In genomic region chr7:19155825-19156475, GRCm38 (mm10) we compare ENCODE assay signal across 11 mouse cellular contexts. TPM values are rescaled to one million over a fixed set of nuclear protein-coding genes. Genes with fewer than 3 reads are reported as not detected.
DNase-seq lines count a peak whose midpoint lies in the region; ATAC-seq and TF ChIP-seq lines count a peak whose summit lies in the region.
"Had no signal": no experiment of that assay in that cellular context is flagged by ENCODE, and none has a peak within 500 bp of the region (broad histone marks: within the 10 kb centered on the region; RNA-seq: fewer than 3 reads in every experiment).

No protein-coding gene starts in this region.

- peak; percentile 71 for TF ChIP-seq CTCF in layer of hippocampus, adult 2 months (conservative IDR thresholded peaks at IDR 0.05)
- TF ChIP-seq CTCF in MEL (IDR thresholded peaks at IDR 0.05 in 2 of 3, conservative IDR thresholded peaks at IDR 0.05 in 1 of 3; ENCODE audit: control insufficient read depth in 1 of 3, insufficient read depth in 1 of 3, low read depth in 2 of 3, low read length in 3 of 3, poor library complexity in 1 of 3, severe bottlenecking in 1 of 3), result peak; percentile 43 to 57 (median 48)

- H3K9me3 ChIP-seq in MEL (replicated peaks; ENCODE audit: insufficient read depth, low read length), result no peaks in the 10 kb centered on the region
- no peaks in the 10 kb centered on the region for H3K9me3 ChIP-seq in intestine, embryonic 15.5 days
- H3K9me3 ChIP-seq: liver, embryonic 15.5 days had no signal

- peak; percentile 63 for ATAC-seq in intestine, embryonic 15.5 days
- ATAC-seq in cerebellum, adult (ENCODE audit: insufficient number of reproducible peaks, low FRiP score, low TSS enrichment), result no peak

- peak; percentile 82 for DNase-seq in adrenal gland, adult 2 months
- no peak for DNase-seq in adrenal gland, postnatal 4 days (ENCODE audit: low spot score in 2 of 2)
- DNase-seq in layer of hippocampus, adult 2 months (ENCODE audit: low spot score in 2 of 2), result peak in 1 of 2 experiments; percentile 53
- no peak for DNase-seq in layer of hippocampus, postnatal 10 days (ENCODE audit: low spot score in 2 of 2)
- peak; percentile 49 for DNase-seq in MEL (ENCODE audit: low read depth, low spot score)
- DNase-seq in urinary bladder, postnatal 10 days (ENCODE audit: low spot score), result no peak
- DNase-seq: right cerebral cortex, postnatal 4 days; thymus, postnatal 36 days had no signal

- 33% methylated on average over 13 of the region's 13 CpGs for WGBS in intestine, embryonic 15.5 days

- peaks cover 0 to 3% of the 10 kb centered on the region in 2 experiments; a peak in 2 of 4 replicates for H3K36me3 ChIP-seq in MEL (ENCODE audit: control insufficient read depth in 1 of 2, insufficient read depth in 2 of 2, low read length in 2 of 2)
- peaks cover 19% of the 10 kb centered on the region for H3K36me3 ChIP-seq in intestine, embryonic 15.5 days

- peak; percentile 39 for TF ChIP-seq RAD21 in MEL (IDR thresholded peaks at IDR 0.05; ENCODE audit: low read depth, low read length)

- peak overlapping the region; percentile 33 for H3K4me2 ChIP-seq in intestine, embryonic 15.5 days (replicated peaks)
- H3K4me2 ChIP-seq: liver, embryonic 15.5 days had no signal

- H3K4me3 ChIP-seq in layer of hippocampus, adult 2 months, result no peak overlapping the region
- H3K4me3 ChIP-seq in MEL (ENCODE audit: control insufficient read depth in 1 of 2, insufficient read depth in 1 of 2, low read depth in 2 of 2, low read length in 2 of 2), result no peak overlapping the region
- no peak overlapping the region for H3K4me3 ChIP-seq in intestine, embryonic 15.5 days (replicated peaks)
- H3K4me3 ChIP-seq: liver, embryonic 15.5 days had no signal

- no peaks in the 10 kb centered on the region for H3K27me3 ChIP-seq in MEL (ENCODE audit: control insufficient read depth in 1 of 2, insufficient read depth in 2 of 2, low read length in 2 of 2)
- peaks cover 13% of the 10 kb centered on the region for H3K27me3 ChIP-seq in intestine, embryonic 15.5 days (replicated peaks)

- no peak overlapping the region for H3K9ac ChIP-seq in MEL (ENCODE audit: control insufficient read depth, low read depth, low read length, poor library complexity, severe bottlenecking)
- H3K9ac ChIP-seq in intestine, embryonic 15.5 days, result no peak overlapping the region; the same call in 1 of the 2 replicates
- H3K9ac ChIP-seq: liver, embryonic 15.5 days had no signal

- no peak for TF ChIP-seq POLR2A in MEL (IDR thresholded peaks at IDR 0.05; ENCODE audit: control insufficient read depth in 1 of 2, insufficient read depth in 1 of 2, low read depth in 1 of 2, low read length in 2 of 2, poor library complexity in 1 of 2)

- peaks cover 0 to 7% of the 10 kb centered on the region in 2 experiments; a peak in 1 of 4 replicates for H3K4me1 ChIP-seq in MEL (ENCODE audit: control insufficient read depth in 1 of 2, insufficient read depth in 2 of 2, low read length in 2 of 2)
- peaks cover 35% of the 10 kb centered on the region for H3K4me1 ChIP-seq in intestine, embryonic 15.5 days (replicated peaks)

- H3K79me2 ChIP-seq in MEL (ENCODE audit: control insufficient read depth, insufficient read depth, low read length, poor library complexity), result peaks cover under 1% of the 10 kb centered on the region

- no peak for TF ChIP-seq EP300 in MEL (IDR thresholded peaks at IDR 0.05; ENCODE audit: low read depth in 1 of 2, low read length in 2 of 2)

- H3K27ac ChIP-seq in layer of hippocampus, adult 2 months, result no peak overlapping the region
- no peak overlapping the region for H3K27ac ChIP-seq in MEL (ENCODE audit: control insufficient read depth, low read depth, low read length)
- H3K27ac ChIP-seq in intestine, embryonic 15.5 days, result peak overlapping the region; percentile 22
- H3K27ac ChIP-seq: liver, embryonic 15.5 days had no signal

TF ChIP-seq in MEL, 35 proteins besides CTCF, POLR2A, EP300 and RAD21:
- TF ChIP-seq ZMIZ1 (IDR thresholded peaks at IDR 0.05; ENCODE audit: low read depth, low read length), result no peak
- TF ChIP-seq SMC3 (IDR thresholded peaks at IDR 0.05; ENCODE audit: low read depth, low read length), result peak; percentile 15; the same call in 1 of the 2 replicates
- TF ChIP-seq USF2 (IDR thresholded peaks at IDR 0.05; ENCODE audit: borderline replicate concordance in 1 of 2, insufficient read depth in 1 of 2, low read depth in 1 of 2, low read length in 2 of 2), result no peak
- peak; percentile 19; the same call in 1 of the 2 replicates for TF ChIP-seq ZC3H11A (IDR thresholded peaks at IDR 0.05; ENCODE audit: low read depth, low read length)
- no peak for TF ChIP-seq NRF1 (IDR thresholded peaks at IDR 0.05; ENCODE audit: insufficient read depth, low read depth, low read length, poor library complexity, severe bottlenecking)
- TF ChIP-seq TBP (IDR thresholded peaks at IDR 0.05; ENCODE audit: low read depth, low read length), result no peak

RNA-seq across cellular contexts. Expression of gene Snrpd2, which starts 6.4 kb away (rescaled TPM):
- 10 to 100 TPM; 78.3 to 93.6 TPM for total RNA-seq in adrenal gland, adult 2 months (2021)
- 5.3 and 7.9 TPM in 2 replicates for polyA plus RNA-seq in adrenal gland, adult 2 months (2012; rRNA removed)
- 100 to 1,000 TPM; 111 to 116 TPM for total RNA-seq in adrenal gland, postnatal 4 days (2021)
- 10 to 100 TPM; 76.0 to 80.5 TPM for total RNA-seq in layer of hippocampus, adult 2 months (2021)
- 100 to 1,000 TPM in 1 of 2 experiments, 10 to 100 TPM in 1; 94.1 to 100 TPM for total RNA-seq in layer of hippocampus, postnatal 10 days (2021)
- total RNA-seq in MEL (2012; rRNA removed), result 333 and 345 TPM in 2 replicates
- 100 to 1,000 TPM in 1 of 2 experiments, not detected in 1; 234 TPM for polyA plus RNA-seq in MEL (2012; ENCODE audit: insufficient read depth in 1 of 2, insufficient read length in 2 of 2, low read depth in 1 of 2, low replicate concordance in 2 of 2, missing spikeins in 1 of 2)
- polyA plus RNA-seq in intestine, embryonic 15.5 days (2015; fragmentation: Nextera tagmentation; extraction: Ambion mirVana), result 138 TPM in 2 replicates

RNA-seq across cellular contexts. Expression of gene Qpctl, which starts 6.9 kb away (rescaled TPM):
- 10 to 100 TPM; 14.0 to 21.2 TPM for total RNA-seq in adrenal gland, adult 2 months (2021)
- 24.6 and 26.3 TPM in 2 replicates for polyA plus RNA-seq in adrenal gland, adult 2 months (2012; rRNA removed)
- 10 to 100 TPM; 16.1 TPM for total RNA-seq in adrenal gland, postnatal 4 days (2021)
- total RNA-seq in layer of hippocampus, adult 2 months (2021), result 10 to 100 TPM; 17.6 to 18.4 TPM
- total RNA-seq in layer of hippocampus, postnatal 10 days (2021), result 10 to 100 TPM; 20.9 to 22.8 TPM
- total RNA-seq in MEL (2012; rRNA removed), result 3.1 and 3.4 TPM in 2 replicates
- 1 to 10 TPM in 1 of 2 experiments, not detected in 1; 6.5 TPM for polyA plus RNA-seq in MEL (2012; ENCODE audit: insufficient read depth in 1 of 2, insufficient read length in 2 of 2, low read depth in 1 of 2, low replicate concordance in 2 of 2, missing spikeins in 1 of 2)
- polyA plus RNA-seq in intestine, embryonic 15.5 days (2015; fragmentation: Nextera tagmentation; extraction: Ambion mirVana), result 9.2 and 11.5 TPM in 2 replicates

RNA-seq across cellular contexts. Expression of gene Gipr, which starts 10.0 kb away (rescaled TPM):
- total RNA-seq in adrenal gland, adult 2 months (2021), result under 1 TPM; 0.41 to 0.58 TPM
- 1.6 and 2.6 TPM in 2 replicates for polyA plus RNA-seq in adrenal gland, adult 2 months (2012; rRNA removed)
- 1 to 10 TPM; 1.9 to 2.5 TPM for total RNA-seq in adrenal gland, postnatal 4 days (2021)
- 1 to 10 TPM in 1 of 2 experiments, under 1 TPM in 1; 0.87 to 1.2 TPM for total RNA-seq in layer of hippocampus, adult 2 months (2021)
- 1 to 10 TPM; 3.0 to 4.1 TPM for total RNA-seq in layer of hippocampus, postnatal 10 days (2021)
- total RNA-seq in MEL (2012; rRNA removed), result 0.49 and 0.65 TPM in 2 replicates
- 1 to 10 TPM in 1 of 2 experiments, not detected in 1; 2.1 TPM for polyA plus RNA-seq in MEL (2012; ENCODE audit: insufficient read depth in 1 of 2, insufficient read length in 2 of 2, low read depth in 1 of 2, low replicate concordance in 2 of 2, missing spikeins in 1 of 2)
- 2.5 and 2.8 TPM in 2 replicates for polyA plus RNA-seq in intestine, embryonic 15.5 days (2015; fragmentation: Nextera tagmentation; extraction: Ambion mirVana)

RNA-seq across cellular contexts. Expression of gene Eml2, which starts 20.3 kb away (rescaled TPM):
- total RNA-seq in adrenal gland, adult 2 months (2021), result 10 to 100 TPM; 34.7 to 69.4 TPM
- 58.2 and 59.7 TPM in 2 replicates for polyA plus RNA-seq in adrenal gland, adult 2 months (2012; rRNA removed)
- total RNA-seq in adrenal gland, postnatal 4 days (2021), result 10 to 100 TPM; 44.8 to 46.7 TPM
- total RNA-seq in layer of hippocampus, adult 2 months (2021), result 100 to 1,000 TPM; 159 to 162 TPM
- total RNA-seq in layer of hippocampus, postnatal 10 days (2021), result 100 to 1,000 TPM; 183 to 198 TPM
- total RNA-seq in MEL (2012; rRNA removed), result 22.0 and 25.1 TPM in 2 replicates
- 10 to 100 TPM in 1 of 2 experiments, not detected in 1; 43.6 TPM for polyA plus RNA-seq in MEL (2012; ENCODE audit: insufficient read depth in 1 of 2, insufficient read length in 2 of 2, low read depth in 1 of 2, low replicate concordance in 2 of 2, missing spikeins in 1 of 2)
- polyA plus RNA-seq in intestine, embryonic 15.5 days (2015; fragmentation: Nextera tagmentation; extraction: Ambion mirVana), result 6.5 and 7.3 TPM in 2 replicates

RNA-seq across cellular contexts. Expression of gene Fbxo46, which starts 36.3 kb away (rescaled TPM):
- total RNA-seq in adrenal gland, adult 2 months (2021), result 10 to 100 TPM; 11.9 to 12.8 TPM
- polyA plus RNA-seq in adrenal gland, adult 2 months (2012; rRNA removed), result 12.8 and 13.5 TPM in 2 replicates
- 10 to 100 TPM; 13.7 to 14.6 TPM for total RNA-seq in adrenal gland, postnatal 4 days (2021)
- 10 to 100 TPM; 12.5 to 13.1 TPM for total RNA-seq in layer of hippocampus, adult 2 months (2021)
- total RNA-seq in layer of hippocampus, postnatal 10 days (2021), result 10 to 100 TPM; 11.5 to 13.9 TPM
- 11.5 and 13.7 TPM in 2 replicates for total RNA-seq in MEL (2012; rRNA removed)
- polyA plus RNA-seq in MEL (2012; ENCODE audit: insufficient read depth in 1 of 2, insufficient read length in 2 of 2, low read depth in 1 of 2, low replicate concordance in 2 of 2, missing spikeins in 1 of 2), result 10 to 100 TPM in 1 of 2 experiments, not detected in 1; 10.1 TPM
- 10.5 and 12.8 TPM in 2 replicates for polyA plus RNA-seq in intestine, embryonic 15.5 days (2015; fragmentation: Nextera tagmentation; extraction: Ambion mirVana)

Comparison
In these comparisons a context has a peak if more than half of its experiments do, and no peak if none do; other contexts are left out.
1. DNase-seq: peak in adrenal gland, adult 2 months (single experiment) and MEL (single experiment); none in adrenal gland, postnatal 4 days (0 of 2), layer of hippocampus, postnatal 10 days (0 of 2) and urinary bladder, postnatal 10 days (single experiment).